Comparison of ENCODE assay signal across 8 mouse cellular contexts in the genomic region with DNA sequence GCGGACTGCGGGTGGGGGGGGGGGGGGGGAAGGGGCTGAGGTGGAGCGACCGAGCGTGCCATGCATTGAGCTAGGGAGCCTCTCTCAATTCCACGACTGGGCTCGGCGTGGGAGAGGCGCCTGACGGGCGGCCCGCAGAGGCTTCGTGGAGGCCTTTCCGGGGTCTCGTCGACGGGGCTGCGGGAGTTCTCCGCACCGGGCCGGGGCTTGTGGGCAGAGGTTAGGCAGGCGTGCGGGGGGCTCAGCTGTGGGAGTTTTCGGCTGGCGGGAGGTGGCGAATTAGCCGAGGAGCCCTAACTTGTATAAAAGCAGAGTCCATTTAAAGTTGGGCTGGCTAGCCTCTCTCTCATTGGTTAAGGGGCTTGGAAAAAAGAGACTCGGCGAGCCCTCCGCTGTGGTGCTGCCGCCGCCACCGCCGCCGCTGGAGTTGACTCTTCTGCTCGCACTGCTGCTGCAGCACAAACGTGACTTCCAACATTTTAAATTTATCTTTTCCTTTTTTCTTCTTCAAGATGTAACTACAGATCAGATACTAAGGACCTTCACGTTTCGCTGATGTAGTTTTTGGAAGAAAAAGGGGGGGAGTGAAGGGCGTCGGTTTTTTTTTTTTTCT. TPM values are rescaled to one million over a fixed set of nuclear protein-coding genes. Genes with fewer than 3 reads are reported as not detected.
DNase-seq lines count a peak whose midpoint lies in the region; ATAC-seq lines count a peak whose summit lies in the region.

No protein-coding gene starts in this region.

- peak; percentile 91 for DNase-seq in CD4-positive, CD25-positive, alpha-beta regulatory T cell, adult 2 months (ENCODE audit: low read depth, low spot score)
- DNase-seq in kidney, postnatal 10 days = peak; percentile 94
- DNase-seq in naive thymus-derived CD4-positive, alpha-beta T cell, adult 2 months (ENCODE audit: low read depth) = peak; percentile 93
- DNase-seq in splenic B cell, adult 2 months (ENCODE audit: low read depth, low spot score) = peak; percentile 90

- ATAC-seq in erythroid progenitor cell, adult 5-6 weeks (replicated peaks; ENCODE audit: low FRiP score, poor library complexity, severe bottlenecking) = peak; percentile 54
- peak; percentile 34 for ATAC-seq in heart, embryonic 13.5 days (ENCODE audit: extremely low read depth, insufficient number of reproducible peaks, low FRiP score, low TSS enrichment)
- ATAC-seq in liver, embryonic 12.5 days = peak; percentile 69

- peak overlapping the region; percentile 95 for H3K4me3 ChIP-seq in brown adipose tissue, adult 24 weeks (ENCODE audit: insufficient read depth, low read depth, low read length)
- peak overlapping the region; percentile 85 for H3K4me3 ChIP-seq in heart, embryonic 13.5 days
- H3K4me3 ChIP-seq in liver, embryonic 12.5 days = peak overlapping the region; percentile 74

- H3K4me2 ChIP-seq in heart, embryonic 13.5 days = peak overlapping the region; percentile 83
- H3K4me2 ChIP-seq in liver, embryonic 12.5 days = peak overlapping the region; percentile 96

- no peaks in the 10 kb centered on the region for H3K36me3 ChIP-seq in heart, embryonic 13.5 days
- no peaks in the 10 kb centered on the region for H3K36me3 ChIP-seq in liver, embryonic 12.5 days
- no peaks in the 10 kb centered on the region for H3K36me3 ChIP-seq in splenic B cell, adult 2 months (ENCODE audit: control insufficient read depth, insufficient read depth, low read length, poor library complexity, severe bottlenecking)

- H3K9me3 ChIP-seq in heart, embryonic 13.5 days = no peaks in the 10 kb centered on the region
- H3K9me3 ChIP-seq in liver, embryonic 12.5 days (replicated peaks) = no peaks in the 10 kb centered on the region

- H3K27me3 ChIP-seq in heart, embryonic 13.5 days (replicated peaks) = no peaks in the 10 kb centered on the region
- no peaks in the 10 kb centered on the region for H3K27me3 ChIP-seq in liver, embryonic 12.5 days (replicated peaks)
- no peaks in the 10 kb centered on the region for H3K27me3 ChIP-seq in splenic B cell, adult 2 months (ENCODE audit: control insufficient read depth, insufficient read depth, low read length, poor library complexity, severe bottlenecking)

- peaks cover 10% of the 10 kb centered on the region for H3K4me1 ChIP-seq in brown adipose tissue, adult 24 weeks (ENCODE audit: control insufficient read depth, insufficient read depth, insufficient read length, low read length)
- H3K4me1 ChIP-seq in heart, embryonic 13.5 days = peaks cover 40% of the 10 kb centered on the region
- peaks cover 38% of the 10 kb centered on the region for H3K4me1 ChIP-seq in liver, embryonic 12.5 days

- peak overlapping the region; percentile 95 for H3K9ac ChIP-seq in heart, embryonic 13.5 days
- H3K9ac ChIP-seq in liver, embryonic 12.5 days = peak overlapping the region; percentile 93

- under 1% methylated on average over 36 of the region's 41 CpGs for WGBS in heart, embryonic 13.5 days
- under 1% methylated on average over 41 of the region's 41 CpGs for WGBS in liver, embryonic 12.5 days (ENCODE audit: insufficient replicate concordance)

- peak overlapping the region; percentile 95 for H3K27ac ChIP-seq in brown adipose tissue, adult 24 weeks (replicated peaks; ENCODE audit: low read depth, low read length)
- H3K27ac ChIP-seq in heart, embryonic 13.5 days (replicated peaks) = peak overlapping the region; percentile 97
- peak overlapping the region; percentile 90 for H3K27ac ChIP-seq in liver, embryonic 12.5 days

RNA-seq across cellular contexts. Expression of a gene that starts 1.8 kb away (rescaled TPM):
- polyA plus RNA-seq in brown adipose tissue, adult 24 weeks (2012; ENCODE audit: insufficient read depth, insufficient read length, missing spikeins) = 9.6 and 10.2 TPM in 2 replicates
- 19.5 and 51.1 TPM in 2 replicates for total RNA-seq in erythroid progenitor cell, adult 5-6 weeks (2015; ENCODE audit: low replicate concordance)
- total RNA-seq in erythroid progenitor cell, adult 5-6 weeks (2017; ENCODE audit: low replicate concordance) = 19.4 and 36.7 TPM in 2 replicates
- polyA plus RNA-seq in heart, embryonic 13.5 days (2015; fragmentation: Nextera tagmentation; extraction: Ambion mirVana) = 21.1 and 24.2 TPM in 2 replicates
- 18.0 and 21.0 TPM in 2 replicates for polyA plus RNA-seq in liver, embryonic 12.5 days (2016; fragmentation: Nextera tagmentation; extraction: Ambion mirVana)

Comparison
In these comparisons a context has a peak if more than half of its experiments do, and no peak if none do; other contexts are left out.
1. Peak in every context shown above with its lines: DNase-seq, ATAC-seq, H3K4me3 ChIP-seq and H3K27ac ChIP-seq.